8 mouse cellular contexts compared by ENCODE assay signal in the genomic region with DNA sequence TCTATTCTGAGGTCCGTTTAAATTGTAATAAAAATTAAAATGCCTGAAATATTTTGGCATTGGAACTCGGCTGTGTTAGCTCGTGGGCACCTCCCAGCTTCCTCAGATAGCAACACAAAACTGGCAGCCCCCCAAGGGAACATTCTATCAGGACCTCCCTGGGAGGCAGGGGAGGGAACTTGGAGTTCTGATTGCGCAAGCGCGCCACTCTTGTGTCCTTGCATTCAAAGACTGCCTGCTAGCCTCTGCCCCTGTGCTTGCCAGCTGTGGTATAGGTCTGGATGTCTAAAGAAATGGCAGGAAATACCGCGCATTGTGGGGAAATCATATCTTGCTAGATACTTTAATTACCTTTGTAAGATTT. TPM values are rescaled to one million over a fixed set of nuclear protein-coding genes. Genes with fewer than 3 reads are reported as not detected.
DNase-seq lines count a peak whose midpoint lies in the region; ATAC-seq and TF ChIP-seq lines count a peak whose summit lies in the region.

No protein-coding gene starts in this region.

- H3K4me1 ChIP-seq in hindbrain, embryonic 11.5 days (replicated peaks; ENCODE audit: control insufficient read depth, insufficient read depth, low read length), result no peaks in the 10 kb centered on the region

- H3K4me2 ChIP-seq in hindbrain, embryonic 11.5 days (replicated peaks; ENCODE audit: low read depth, low read length), result no peak overlapping the region; the same call in 1 of the 2 replicates

- peak; percentile 94 for ATAC-seq in common myeloid progenitor, adult 5-6 weeks (replicated peaks; ENCODE audit: low read depth, poor library complexity, severe bottlenecking)
- ATAC-seq in hindbrain, embryonic 11.5 days (ENCODE audit: low FRiP score), result peak; percentile 90

- no peak for TF ChIP-seq CTCF in gastrocnemius, adult 2 months (IDR thresholded peaks at IDR 0.05)

- 10% methylated on average over 8 of the region's 8 CpGs for WGBS in hindbrain, embryonic 11.5 days

- H3K4me3 ChIP-seq in gastrocnemius, adult 2 months, result peak overlapping the region; percentile 36
- no peak overlapping the region for H3K4me3 ChIP-seq in hindbrain, embryonic 11.5 days (ENCODE audit: low read depth, low read length)

- H3K27me3 ChIP-seq in hindbrain, embryonic 11.5 days (ENCODE audit: control insufficient read depth, insufficient read depth, low read length), result no peaks in the 10 kb centered on the region

- H3K27ac ChIP-seq in gastrocnemius, adult 2 months, result peak overlapping the region; percentile 75
- H3K27ac ChIP-seq in hindbrain, embryonic 11.5 days (ENCODE audit: low read depth, low read length), result no peak overlapping the region

- H3K9ac ChIP-seq in hindbrain, embryonic 11.5 days (ENCODE audit: low read depth, low read length), result no peak overlapping the region

- no peaks in the 10 kb centered on the region for H3K9me3 ChIP-seq in hindbrain, embryonic 11.5 days (ENCODE audit: control insufficient read depth, low read length)

- peak; percentile 96 for DNase-seq in 3T3-L1 (ENCODE audit: low read depth, low spot score)
- DNase-seq in gastrocnemius, adult 2 months, result peak; percentile 84
- DNase-seq in hindbrain, embryonic 11.5 days (ENCODE audit: low spot score), result peak; percentile 72
- DNase-seq in left cerebral cortex, adult 11 months (ENCODE audit: low spot score), result peak; percentile 35
- peak; percentile 93 for DNase-seq in lung, postnatal 14 days
- peak; percentile 23 for DNase-seq in retina, adult 2 months (ENCODE audit: low read depth, low spot score)
- no peak for DNase-seq in T-cell, adult 2 months (ENCODE audit: low spot score)

- H3K36me3 ChIP-seq in hindbrain, embryonic 11.5 days (ENCODE audit: control insufficient read depth, insufficient read depth, low read length), result no peaks in the 10 kb centered on the region

- intact Hi-C loops in gastrocnemius, adult 2 months (cut with DNase I), result no loop called here

RNA-seq across cellular contexts. Expression of a gene that starts 53.1 kb away (rescaled TPM):
- 25.3 and 34.9 TPM in 2 replicates for total RNA-seq in common myeloid progenitor, adult 5-6 weeks (2017)
- 10 to 100 TPM; 19.7 to 21.8 TPM for total RNA-seq in gastrocnemius, adult 2 months (2021)
- polyA plus RNA-seq in hindbrain, embryonic 11.5 days (2014; fragmentation: Nextera tagmentation; extraction: Ambion mirVana), result 21.5 and 29.3 TPM in 2 replicates
